Mouse (Mus musculus) testis, postnatal 10 days (tissue): Measurements from ENCODE around the gene Tenm4.

ENCODE experiments used
- DNase-seq: peaks from one replicate; pipeline ENCODE4 v3.0.0; 2021; ENCODE audit warnings: low spot score

Tenm4 gene

DNA sequence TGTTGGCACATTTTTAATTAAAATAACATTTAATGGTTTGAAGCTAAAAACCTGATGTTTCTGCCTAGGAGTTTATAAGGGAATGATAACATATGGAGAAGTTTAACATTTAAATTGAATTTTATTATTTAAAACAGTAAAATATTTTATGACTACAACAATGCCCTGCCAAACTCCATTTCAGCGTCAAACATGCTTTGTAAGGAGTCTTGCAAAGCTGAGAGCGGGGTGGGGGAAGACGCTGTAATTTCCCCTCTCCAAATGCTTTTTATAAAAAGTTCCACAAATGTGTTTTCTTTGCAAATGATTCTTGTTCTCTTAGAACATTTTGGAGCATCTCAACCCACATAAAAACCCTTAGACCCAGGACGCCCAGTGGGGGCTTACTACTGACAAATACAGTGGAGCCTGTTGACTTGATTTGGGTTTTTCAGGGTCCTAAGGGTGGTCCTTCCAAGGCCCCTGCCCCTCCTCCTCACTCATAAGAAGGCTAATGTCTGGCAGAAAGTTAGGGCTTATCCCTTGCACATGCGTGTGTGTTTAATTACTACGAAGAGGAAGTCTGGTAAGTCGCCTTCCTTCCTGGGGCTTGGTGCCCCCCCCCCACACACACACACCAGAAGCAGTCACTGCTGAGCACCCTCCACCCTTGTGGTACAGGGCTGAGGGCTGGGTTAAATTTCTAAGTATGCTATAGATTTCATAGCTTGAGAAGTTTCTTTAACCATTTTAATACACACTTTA is 563.4 kb downstream of the Tenm4 start:
- DNase-seq = no peak

DNA sequence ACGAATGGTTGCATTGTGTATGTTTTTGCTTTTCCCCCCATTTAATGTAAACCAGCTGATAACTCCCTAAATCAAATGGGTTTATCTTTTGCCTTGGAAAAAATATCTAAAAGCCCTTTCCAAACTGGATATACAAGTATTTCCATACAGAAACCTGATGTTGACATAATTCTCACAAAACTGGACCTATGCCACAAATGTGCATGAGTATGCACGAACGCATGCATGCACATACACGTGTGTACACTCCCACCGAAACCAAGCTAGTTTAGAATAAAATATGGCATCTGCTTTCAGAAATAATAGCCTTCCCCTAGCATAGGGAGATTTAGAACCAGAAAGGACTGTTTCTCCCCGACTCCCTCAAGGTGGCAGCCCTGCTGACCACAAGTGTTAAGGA is 569.6 kb downstream of the Tenm4 start:
- DNase-seq = no peak

DNA sequence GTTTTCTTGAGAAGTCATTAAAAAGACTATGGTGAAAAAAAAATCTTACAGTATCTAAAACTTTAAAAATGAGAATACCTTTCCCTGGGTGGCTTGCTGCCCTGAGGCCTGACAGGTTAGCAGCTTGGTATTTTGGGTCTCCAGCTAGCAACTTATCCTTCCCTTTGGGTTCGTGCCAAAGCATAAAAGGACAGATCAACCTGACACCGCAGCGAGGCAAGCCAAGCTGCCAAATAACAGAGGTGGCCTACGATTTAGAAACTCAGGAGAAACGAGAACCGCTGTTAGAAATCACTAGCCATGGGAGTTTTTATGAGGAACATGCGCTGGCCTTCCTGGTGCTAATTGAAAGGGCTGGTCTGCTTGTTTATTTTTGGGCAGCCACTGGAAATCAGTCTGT is 571.2 kb downstream of the Tenm4 start:
- DNase-seq = no peak

DNA sequence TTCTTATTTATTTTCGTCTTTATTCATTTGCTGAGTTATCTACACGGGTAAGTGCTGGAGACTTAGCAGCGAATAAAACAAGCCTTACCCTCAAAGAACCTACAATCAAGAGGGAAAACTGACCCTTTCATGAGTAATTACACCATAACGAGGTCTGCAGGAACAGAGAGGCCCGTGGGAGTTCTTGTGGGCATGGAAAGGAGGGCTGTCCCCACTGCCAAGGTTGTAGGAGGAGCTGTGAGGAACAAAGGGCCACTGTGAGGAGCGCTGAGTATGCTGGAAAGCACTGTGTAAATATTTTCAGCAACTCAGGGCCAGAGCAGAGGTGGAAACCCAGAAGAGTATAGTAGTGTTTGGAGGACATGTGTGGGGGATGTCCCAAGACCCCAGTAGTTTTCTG is 574.9 kb downstream of the Tenm4 start:
- DNase-seq = peak; percentile 65

DNA sequence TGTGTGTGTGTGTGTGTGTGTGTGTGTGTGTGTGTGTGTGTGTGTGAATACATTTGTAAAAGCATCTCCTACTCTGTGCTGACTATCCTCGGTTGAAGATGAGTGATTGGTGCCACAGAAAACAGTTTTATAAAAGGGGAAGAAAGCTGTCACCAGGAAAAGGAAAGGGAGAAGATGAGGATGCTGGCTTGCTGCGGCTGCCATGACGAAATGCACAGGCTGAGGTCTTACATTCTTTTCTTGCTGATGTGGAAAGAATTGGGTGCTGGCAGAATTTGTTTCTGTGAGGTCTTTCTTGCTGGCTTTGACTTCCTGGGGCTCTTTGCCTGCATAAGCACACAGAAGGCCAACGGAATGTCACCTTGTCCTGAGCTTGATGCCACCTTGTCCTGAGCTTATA is 575.7 kb downstream of the Tenm4 start:
- DNase-seq = no peak

DNA sequence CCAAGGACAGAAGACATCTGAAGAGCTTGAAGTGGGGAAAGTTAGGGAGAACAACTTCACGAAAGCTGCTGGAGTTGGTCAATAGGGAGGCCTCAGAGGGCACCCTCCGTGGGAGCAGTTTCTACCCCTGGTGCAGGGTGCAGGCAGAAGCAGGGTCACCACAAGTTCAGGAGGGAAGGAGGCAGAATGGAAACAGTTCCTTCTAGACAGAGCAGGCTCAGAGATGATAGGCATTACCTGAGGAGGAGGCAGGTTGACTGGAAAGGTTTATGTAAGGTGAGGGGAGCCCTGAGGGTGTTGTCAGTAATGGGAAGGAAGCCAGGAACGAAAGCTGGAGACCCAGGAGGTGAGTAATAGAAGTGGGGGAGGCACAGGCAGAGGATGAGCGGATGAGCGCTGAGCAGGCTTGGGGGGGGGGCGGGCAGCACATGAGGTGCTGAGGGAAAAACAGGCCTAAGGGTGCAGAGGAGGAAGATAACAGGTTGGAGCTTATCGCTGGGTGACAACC is 577.5 kb downstream of the Tenm4 start:
- DNase-seq = no peak

DNA sequence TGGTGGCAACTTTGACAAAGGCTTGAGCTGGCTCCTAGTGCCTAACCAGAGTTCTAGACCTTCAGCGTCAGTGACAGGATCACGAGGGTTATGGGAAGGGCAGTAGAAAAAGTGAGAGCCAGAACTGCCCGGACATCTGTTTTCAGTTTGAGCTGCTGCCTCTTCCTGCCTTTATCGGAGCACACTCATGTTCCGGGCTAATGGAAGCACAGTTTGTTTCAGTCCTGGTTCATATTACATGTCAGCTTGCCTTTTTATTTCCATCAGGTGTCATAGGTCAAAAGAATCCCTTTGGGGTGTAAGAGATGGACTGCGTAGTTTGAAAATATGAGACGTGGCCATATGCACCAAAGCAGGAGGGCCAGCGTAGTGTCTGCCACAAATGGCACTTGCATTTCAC is 578.7 kb downstream of the Tenm4 start:
- no peak for DNase-seq

DNA sequence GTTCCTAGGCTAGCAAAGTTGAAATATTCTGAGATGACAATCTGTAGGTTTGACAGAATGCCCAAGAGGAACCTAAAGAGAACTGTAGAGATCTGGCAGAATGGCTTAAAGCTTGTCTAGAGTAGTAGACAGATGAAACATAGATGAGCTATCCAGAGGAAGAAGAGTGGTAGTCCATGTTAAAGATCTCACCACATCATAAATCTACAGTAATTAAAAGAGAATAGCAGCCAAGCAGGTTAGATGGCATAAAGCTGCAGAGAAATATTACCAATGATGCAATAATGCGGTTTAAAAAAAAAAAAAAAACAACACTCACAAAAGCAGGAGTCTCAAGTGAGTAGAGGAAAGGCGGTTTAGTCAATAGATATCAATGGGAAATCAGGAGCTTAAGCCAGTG is 580.2 kb downstream of the Tenm4 start:
- no peak for DNase-seq

DNA sequence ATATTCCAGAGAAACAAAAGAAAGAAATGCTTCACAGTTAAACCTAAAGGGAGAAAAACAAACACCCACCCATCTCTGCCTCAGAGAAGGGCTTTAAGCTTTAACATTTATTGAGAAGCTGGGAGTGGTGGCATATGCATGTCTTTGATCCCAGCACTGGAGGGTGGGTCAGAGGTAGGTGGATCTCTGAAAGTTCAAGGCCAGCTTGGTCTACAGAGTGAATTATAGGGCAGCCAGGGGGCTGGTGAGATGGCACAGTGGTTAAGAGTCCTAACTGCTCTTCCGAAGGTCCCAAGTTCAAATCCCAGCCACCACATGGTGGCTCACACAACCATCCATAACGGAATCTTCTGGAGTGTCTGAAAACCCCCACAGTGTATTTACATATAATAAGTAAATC is 581.7 kb downstream of the Tenm4 start:
- no peak for DNase-seq

DNA sequence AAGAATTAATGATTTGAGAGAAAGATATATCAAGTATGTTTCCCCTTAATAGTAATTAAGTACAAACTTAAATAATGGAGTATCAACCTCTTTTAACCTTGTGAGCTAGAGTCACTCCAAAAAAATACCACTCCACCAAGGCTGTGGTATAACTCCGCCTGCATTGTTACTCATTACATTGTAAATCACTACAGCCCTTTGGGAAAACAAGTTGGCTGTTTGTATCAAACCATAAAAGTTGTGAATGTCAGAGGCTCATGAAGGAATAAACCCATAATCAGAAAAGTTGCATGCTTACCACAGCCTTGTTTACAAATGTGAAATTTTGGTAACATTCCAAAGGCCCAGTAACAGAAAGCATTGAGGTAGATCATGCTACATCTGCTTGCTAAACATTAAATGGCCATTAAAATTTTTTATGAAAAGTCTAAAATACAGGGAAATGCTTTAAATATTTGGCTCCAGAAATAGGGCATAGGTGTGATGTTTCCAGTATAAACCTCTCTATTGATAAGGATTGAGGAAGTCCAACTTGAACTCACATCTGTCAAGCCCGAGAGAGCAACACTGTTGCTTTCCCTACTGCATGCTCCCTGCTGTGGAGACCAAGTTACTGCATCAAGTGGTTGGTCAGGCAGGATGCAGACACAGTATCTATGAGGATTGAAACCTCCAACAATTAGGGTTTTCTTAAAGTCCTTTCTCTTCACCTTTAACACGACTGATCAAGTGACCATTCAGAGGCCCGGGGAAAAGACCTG is 582.5 kb downstream of the Tenm4 start:
- DNase-seq = no peak

DNA sequence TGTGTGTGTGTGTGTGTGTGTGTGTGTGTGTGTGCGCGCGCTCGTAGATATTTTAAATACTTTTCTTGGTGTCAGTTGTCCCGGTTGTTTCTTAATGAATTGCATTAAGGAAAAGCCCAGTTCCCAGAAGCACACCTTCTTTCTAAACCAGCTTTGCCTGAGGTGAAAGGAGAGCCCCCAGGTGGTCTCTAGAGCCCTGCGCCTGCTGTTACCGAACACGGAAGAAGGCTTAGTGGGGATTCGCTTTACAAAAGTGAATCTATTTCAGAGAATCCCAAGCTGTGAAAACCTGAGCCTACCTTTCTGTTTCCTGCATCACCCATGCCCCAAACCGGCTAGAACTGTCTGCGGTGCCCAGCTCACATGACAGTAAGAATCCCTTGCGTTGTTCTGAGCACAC is 583.1 kb downstream of the Tenm4 start:
- DNase-seq = no peak

DNA sequence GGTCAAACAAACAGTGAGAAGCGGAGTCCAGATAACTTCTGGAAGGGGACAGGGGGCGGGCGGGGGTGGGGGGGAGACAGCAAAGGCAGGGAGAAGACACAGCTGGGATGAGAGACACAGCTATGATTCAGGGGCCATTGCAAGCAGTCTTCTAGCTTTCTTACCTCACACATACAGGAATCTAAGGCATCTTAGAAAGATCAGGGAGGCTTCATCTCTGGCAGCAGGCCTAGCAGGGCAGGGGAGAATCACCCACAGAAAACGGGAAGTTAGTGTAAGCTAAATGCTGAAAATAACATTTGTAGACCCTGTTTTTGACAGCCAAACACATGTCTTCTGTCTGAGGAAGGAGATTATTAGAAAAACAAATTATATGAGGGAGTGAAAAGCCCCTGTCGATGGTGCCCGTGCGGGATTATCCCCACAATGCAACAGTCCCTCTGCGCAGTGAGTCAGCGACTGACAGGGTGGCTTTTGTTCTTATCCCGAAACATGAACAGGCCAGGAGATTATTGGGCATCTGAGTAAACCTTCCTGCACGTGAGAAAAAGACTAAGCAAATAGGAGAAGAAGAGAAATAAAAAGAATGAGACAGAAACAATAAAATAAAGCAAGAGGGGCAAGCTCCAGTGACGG is 584.5 kb downstream of the Tenm4 start:
- no peak for DNase-seq

DNA sequence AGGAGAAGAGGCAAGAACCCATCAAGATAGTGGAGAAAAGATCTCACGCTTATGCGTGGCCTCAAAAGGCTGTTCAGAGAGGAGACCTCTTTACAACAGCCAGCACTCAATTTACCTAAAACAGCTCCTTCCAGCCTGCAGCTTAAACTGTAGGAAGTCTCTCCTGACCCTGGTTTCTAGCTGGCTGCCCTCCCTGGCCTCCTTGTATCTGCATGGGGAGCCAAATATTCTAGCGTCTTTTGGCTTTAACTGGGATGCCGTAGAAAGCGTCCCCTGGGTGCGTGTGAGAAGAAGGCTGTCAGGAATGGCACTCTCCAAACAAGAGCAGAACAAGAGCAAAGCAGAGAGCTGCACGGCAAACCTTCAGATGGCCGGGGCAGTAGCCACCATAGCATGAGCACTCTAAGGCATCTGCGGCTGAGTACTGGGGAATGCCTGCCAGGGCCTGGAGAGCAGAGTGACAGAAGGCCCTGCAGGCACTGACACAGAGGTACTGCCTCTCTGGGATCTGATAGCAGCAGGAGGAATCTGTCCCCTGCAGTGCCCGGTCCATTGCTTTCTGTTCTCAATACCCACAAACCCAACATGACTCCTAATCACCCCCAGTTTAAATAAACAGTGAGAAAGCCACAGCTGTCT is 585.2 kb downstream of the Tenm4 start:
- DNase-seq = no peak

DNA sequence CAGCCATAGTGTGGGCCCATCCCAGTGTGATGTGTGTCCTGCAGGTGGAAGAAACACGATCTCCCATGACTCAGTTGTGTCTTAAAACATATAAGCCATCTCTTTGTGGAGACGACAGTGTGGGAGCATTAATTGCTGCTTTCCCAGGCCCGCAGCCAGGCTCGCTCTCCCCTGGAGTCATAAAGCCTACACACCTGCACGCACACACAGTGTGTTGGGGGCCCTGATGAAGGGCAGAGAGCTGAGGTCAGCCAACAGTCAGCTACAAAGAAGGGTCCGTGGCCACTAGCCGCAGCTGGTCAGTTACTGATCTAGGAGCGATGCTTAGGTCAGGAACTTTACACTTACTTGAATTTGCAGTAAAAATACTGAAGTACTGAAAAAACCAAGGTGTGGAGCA is 586.0 kb downstream of the Tenm4 start:
- DNase-seq = no peak

DNA sequence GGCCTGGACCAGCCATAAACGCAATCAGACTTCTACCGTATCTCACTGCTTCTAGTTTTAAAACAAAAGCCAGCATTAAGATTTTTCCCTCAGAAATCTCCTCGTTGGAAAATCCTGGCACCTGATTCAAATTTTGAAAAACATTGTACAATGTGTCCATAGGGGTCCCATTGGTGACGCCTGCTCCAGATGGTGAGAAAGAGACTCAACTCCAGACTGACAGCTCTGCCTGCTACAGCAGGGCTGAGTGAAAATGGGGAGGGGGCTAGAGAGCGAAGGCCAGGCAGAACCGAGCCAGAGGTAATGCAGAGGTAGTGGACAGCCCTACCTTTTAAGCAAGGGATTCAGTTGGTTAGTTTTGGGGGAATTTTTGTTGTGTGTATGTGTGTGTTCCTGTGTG is 589.2 kb downstream of the Tenm4 start:
- DNase-seq = no peak

DNA sequence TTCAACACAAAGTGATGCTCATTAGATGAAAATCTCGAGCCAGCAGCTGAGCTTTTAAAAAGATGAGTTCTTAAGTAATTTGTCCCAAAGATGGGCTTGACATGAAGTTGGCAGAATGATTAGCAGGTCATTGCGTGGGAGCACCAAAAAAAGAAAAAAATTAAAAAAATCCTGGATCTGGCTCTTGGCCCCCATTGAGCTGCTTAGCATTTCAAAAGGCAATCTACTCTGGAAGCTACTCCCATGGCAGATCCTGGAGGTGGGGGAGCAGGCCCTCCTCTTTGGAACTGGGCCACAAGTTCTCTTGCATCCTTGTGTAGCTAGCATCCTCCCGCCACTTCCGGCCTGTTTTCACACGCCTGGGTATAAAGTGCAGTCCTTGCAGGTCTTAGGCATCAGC is 590.1 kb downstream of the Tenm4 start:
- DNase-seq = no peak

DNA sequence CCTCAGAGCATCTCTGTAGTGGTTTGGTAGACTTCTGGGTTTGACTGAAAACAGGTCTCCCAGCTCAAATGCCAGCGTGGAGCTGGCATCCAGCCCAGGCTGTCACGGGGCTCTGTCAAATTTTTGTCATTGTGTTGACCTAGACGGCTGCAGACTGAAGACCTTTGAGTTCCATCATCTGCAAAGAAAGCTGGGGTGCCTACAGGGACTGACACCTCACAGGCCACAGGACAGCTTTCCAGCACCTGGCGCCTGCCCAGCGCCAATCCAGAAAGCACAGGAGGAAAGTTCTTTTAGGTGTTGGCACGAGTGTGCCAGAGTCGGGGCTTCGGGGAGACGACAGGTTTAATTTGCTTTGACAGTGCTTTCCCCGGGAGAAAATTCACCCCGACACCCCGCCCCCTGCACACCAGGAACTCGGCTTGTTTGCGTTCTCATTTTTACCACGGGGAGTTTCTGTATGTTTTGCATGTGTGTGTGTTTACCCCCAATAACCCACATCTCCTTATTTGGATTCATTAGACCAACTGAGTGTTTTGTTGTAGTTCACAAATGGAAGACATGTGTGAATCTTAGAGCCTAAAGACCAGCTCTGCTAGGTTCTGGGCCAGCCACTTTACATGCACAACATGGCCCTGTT is 594.4 kb downstream of the Tenm4 start:
- no peak for DNase-seq

DNA sequence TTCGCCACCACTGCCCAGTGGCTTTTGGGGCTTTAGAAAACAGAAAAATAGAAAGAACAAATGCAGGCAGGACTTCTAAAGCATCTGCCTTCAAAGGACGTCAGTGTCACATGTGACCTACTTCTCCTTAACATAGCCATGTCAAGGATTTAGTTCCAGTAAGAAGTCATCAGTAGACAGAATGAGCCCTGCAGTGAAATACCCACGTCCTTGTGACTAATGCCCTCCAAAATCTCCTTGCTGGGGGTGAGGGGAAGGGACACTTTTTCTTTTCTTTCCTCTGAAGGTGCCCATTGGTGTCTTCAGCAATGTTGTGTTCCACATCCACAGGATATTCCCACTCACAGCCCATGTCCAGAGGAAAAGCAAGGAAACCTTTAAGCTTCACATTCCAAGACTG is 596.0 kb downstream of the Tenm4 start:
- no peak for DNase-seq

DNA sequence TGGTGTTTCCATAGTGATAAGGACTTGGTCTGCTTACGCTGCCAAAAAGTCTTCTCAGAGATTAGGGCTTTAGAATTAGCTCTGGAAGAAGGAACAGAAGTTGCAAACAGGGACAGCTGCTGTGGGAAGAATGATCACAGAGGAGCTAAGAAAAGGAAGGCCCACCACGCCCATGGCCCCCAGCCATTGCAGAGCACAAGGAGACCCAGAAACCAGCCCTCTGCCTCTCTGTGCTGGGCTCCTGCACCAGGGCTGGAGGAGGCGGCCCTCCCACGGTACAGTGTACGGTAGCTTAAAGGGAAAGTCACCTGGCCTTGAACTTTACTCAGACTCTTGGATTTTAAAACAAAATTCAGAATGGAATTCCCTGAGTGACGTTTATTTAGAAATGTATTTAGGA is 597.7 kb downstream of the Tenm4 start:
- DNase-seq = peak; percentile 60

DNA sequence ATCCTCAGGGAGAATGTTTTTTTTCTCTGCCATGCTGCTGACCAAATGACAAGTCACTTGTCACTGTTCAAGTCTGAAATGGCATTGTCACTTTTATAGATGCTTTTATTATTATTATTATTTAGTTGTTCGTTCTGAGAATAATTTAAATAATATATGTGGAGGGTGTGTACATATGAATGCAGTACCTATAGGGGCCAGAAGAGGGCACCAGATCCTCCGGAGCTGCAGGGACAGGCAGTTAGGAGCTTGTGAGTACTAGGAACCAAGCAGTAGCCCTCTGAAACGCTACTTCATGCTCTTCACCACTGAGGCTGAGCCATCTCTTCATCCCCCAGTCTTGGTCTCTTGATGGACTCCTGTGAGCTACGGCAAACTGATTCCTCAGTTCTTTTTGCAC is 598.7 kb downstream of the Tenm4 start:
- DNase-seq = peak; percentile 67

DNA sequence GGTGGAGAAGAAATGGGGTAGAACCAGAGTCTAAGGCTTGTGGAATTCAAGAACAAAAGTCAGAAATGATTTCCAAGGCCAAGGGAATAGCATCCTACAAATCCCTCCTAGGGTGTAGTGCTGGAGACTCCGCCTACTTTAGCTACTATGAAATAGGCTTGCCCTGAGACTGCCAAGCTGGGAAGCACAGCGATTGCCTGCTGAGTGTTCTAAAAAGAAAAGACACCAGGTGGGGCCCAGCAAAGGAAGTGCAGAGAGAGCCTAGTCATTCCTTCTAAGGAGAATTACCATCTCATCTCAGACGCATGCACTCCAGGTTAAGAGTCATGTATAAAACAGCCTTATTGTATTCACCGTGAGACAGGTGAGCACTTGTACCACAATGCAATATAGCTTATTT is 601.9 kb downstream of the Tenm4 start:
- DNase-seq = no peak

DNA sequence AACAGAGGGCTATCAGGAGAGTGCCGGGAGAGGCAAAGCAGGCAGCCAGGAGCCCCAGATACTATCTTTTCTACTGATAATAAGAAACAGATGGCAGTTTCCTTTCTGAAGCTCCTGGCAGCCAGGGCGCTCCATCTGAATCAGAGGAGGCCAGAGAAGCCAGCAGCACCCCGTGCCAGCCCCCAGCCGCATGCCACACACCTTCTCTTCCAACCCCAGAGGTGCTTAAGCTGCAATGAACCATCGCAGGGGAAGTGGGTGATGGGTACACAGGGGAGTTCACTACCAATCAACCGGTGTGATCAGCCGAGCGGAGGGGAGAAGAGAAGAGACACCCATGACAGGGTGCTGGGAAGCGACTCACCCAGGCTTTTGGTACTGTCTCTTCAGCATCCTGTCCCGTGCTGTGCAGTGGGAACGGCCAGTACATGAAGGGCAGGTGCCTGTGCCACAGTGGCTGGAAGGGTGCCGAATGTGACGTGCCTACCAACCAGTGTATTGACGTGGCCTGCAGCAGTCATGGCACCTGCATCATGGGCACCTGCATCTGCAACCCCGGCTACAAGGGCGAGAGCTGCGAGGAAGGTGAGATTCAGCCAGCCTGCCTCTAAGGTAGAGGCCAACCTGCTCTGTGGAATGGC is 602.7 kb downstream of the Tenm4 start:
- no peak for DNase-seq
